Mouse (Mus musculus): ENCODE results near the gene Limch1. TPM values are rescaled to one million over a fixed set of nuclear protein-coding genes. Genes with fewer than 3 reads are reported as not detected.

Limch1 gene
- total RNA-seq, 1 experiment = 7.5 TPM

GRCm38 (mm10) chr5:66802196-66802595 lies 56.6 kb downstream of the Limch1 start:
- H3K4me3 ChIP-seq (ENCODE audit: insufficient read depth in 1 of 2, low read depth in 1 of 2, low read length in 2 of 2, poor library complexity in 1 of 2, severe bottlenecking in 1 of 2) = no peak overlapping the region
- H3K9me3 ChIP-seq (ENCODE audit: control insufficient read depth, insufficient read depth, low read depth, low read length) = no peaks in the 10 kb centered on the region
- no peak overlapping the region for H3K27ac ChIP-seq (ENCODE audit: insufficient read depth, low read depth, low read length, poor library complexity, severe bottlenecking)
- in situ Hi-C loops (cut with MboI; ENCODE audit: low sequenced_read_pairs in 2 of 2, unreplicated experiment in 2 of 2) = no loop called here
- no peak for TF ChIP-seq ZNF384 (IDR thresholded peaks at IDR 0.05; ENCODE audit: low read depth, low read length)
- no peak for TF ChIP-seq ZC3H11A (IDR thresholded peaks at IDR 0.05; ENCODE audit: borderline replicate concordance, low read depth, low read length)
- TF ChIP-seq HCFC1 (IDR thresholded peaks at IDR 0.05; ENCODE audit: borderline replicate concordance, insufficient read depth, low read length) = no peak
- no peak for TF ChIP-seq CHD2 (IDR thresholded peaks at IDR 0.05; ENCODE audit: low read depth, low read length)
- no peak for TF ChIP-seq MAFK (IDR thresholded peaks at IDR 0.05; ENCODE audit: insufficient read depth, low read depth, low read length)
- H3K36me3 ChIP-seq (ENCODE audit: control insufficient read depth, insufficient read depth, low read length, poor library complexity, severe bottlenecking) = no peaks in the 10 kb centered on the region; the same call in 1 of the 2 replicates
- H3K9ac ChIP-seq (ENCODE audit: insufficient read depth, low read depth, low read length, poor library complexity, severe bottlenecking) = no peak overlapping the region
- no peak for DNase-seq (ENCODE audit: low read depth, low spot score)
- no peaks in the 10 kb centered on the region for H3K4me1 ChIP-seq (ENCODE audit: control insufficient read depth in 2 of 2, insufficient read depth in 2 of 2, low read length in 2 of 2, poor library complexity in 1 of 2)

DNA sequence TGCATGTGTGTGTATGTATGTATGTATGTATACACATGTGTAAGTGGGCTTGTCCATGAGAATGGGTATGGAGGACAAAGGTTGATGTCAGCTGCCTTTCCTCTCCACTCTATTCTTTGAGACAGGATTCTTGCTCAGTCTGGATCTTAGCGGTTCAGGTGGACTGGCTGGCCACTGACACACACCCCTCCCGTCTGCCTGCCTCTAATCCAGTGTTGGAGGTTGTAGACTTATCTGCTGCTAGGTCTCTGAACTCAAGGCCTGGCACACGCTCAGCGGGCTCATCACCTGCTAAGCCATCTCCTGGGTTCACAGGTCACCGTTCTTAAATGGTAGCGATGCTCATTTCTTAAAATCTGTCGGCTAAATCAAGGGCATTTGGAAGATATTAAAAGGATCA lies 60.7 kb downstream of the Limch1 start:
- H3K27ac ChIP-seq (ENCODE audit: insufficient read depth, low read depth, low read length, poor library complexity, severe bottlenecking) = no peak overlapping the region
- H3K9ac ChIP-seq (ENCODE audit: insufficient read depth, low read depth, low read length, poor library complexity, severe bottlenecking) = no peak overlapping the region

DNA sequence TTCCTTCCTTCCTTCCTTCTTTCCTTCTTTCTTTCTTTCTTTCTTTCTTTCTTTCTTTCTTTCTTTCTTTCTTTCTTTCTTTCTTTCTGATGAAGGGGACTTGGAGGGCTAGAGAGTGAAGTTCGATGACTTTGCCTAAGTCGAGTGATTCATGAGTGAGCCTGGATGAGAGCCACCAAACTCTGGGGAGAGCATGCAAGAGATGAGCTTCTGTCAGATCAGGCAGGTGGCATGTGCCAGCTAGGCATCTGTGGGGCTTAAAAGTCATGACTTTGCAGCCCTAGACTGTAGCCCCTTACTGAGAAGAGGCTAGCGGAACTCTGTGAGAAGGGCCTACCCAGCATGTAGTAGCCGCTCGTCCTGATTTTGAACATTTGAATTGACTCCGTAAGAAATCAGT lies 62.1 kb downstream of the Limch1 start:
- no peak for DNase-seq (ENCODE audit: low read depth, low spot score)
- Histone ChIP-seq H3K9me3 (ENCODE audit: control insufficient read depth, insufficient read depth, low read depth, low read length) (no peaks in the 10 kb centered on the region), H3K9ac (ENCODE audit: insufficient read depth, low read depth, low read length, poor library complexity, severe bottlenecking) (no peak overlapping the region), H3K36me3 (ENCODE audit: control insufficient read depth, insufficient read depth, low read length, poor library complexity, severe bottlenecking) (no peaks in the 10 kb centered on the region; the same call in 1 of the 2 replicates), H3K4me3 (ENCODE audit: insufficient read depth in 1 of 2, low read depth in 1 of 2, low read length in 2 of 2, poor library complexity in 1 of 2, severe bottlenecking in 1 of 2) (no peak overlapping the region), H3K27ac (ENCODE audit: insufficient read depth, low read depth, low read length, poor library complexity, severe bottlenecking) (no peak overlapping the region), H3K4me1 (ENCODE audit: control insufficient read depth in 2 of 2, insufficient read depth in 2 of 2, low read length in 2 of 2, poor library complexity in 1 of 2) (no peaks in the 10 kb centered on the region)
- in situ Hi-C loops (cut with MboI; ENCODE audit: low sequenced_read_pairs in 2 of 2, unreplicated experiment in 2 of 2) = no loop called here
- TF ChIP-seq ZC3H11A (IDR thresholded peaks at IDR 0.05; ENCODE audit: borderline replicate concordance, low read depth, low read length) = no peak
- TF ChIP-seq ZNF384 (IDR thresholded peaks at IDR 0.05; ENCODE audit: low read depth, low read length) = no peak
- no peak for TF ChIP-seq HCFC1 (IDR thresholded peaks at IDR 0.05; ENCODE audit: borderline replicate concordance, insufficient read depth, low read length)

More for the DNA sequence above, 60.7 kb downstream of the Limch1 start:
- Histone ChIP-seq H3K4me1 (ENCODE audit: control insufficient read depth in 2 of 2, insufficient read depth in 2 of 2, low read length in 2 of 2, poor library complexity in 1 of 2) (no peaks in the 10 kb centered on the region), H3K36me3 (ENCODE audit: control insufficient read depth, insufficient read depth, low read length, poor library complexity, severe bottlenecking) (no peaks in the 10 kb centered on the region; the same call in 1 of the 2 replicates), H3K9me3 (ENCODE audit: control insufficient read depth, insufficient read depth, low read depth, low read length) (no peaks in the 10 kb centered on the region), H3K4me3 (ENCODE audit: insufficient read depth in 1 of 2, low read depth in 1 of 2, low read length in 2 of 2, poor library complexity in 1 of 2, severe bottlenecking in 1 of 2) (no peak overlapping the region)
- no peak for TF ChIP-seq ZC3H11A (IDR thresholded peaks at IDR 0.05; ENCODE audit: borderline replicate concordance, low read depth, low read length)
- no peak for TF ChIP-seq ZNF384 (IDR thresholded peaks at IDR 0.05; ENCODE audit: low read depth, low read length)
- no peak for TF ChIP-seq HCFC1 (IDR thresholded peaks at IDR 0.05; ENCODE audit: borderline replicate concordance, insufficient read depth, low read length)
- TF ChIP-seq CHD2 (IDR thresholded peaks at IDR 0.05; ENCODE audit: low read depth, low read length) = no peak
- no peak for TF ChIP-seq MAFK (IDR thresholded peaks at IDR 0.05; ENCODE audit: insufficient read depth, low read depth, low read length)
- in situ Hi-C loops (cut with MboI; ENCODE audit: low sequenced_read_pairs in 2 of 2, unreplicated experiment in 2 of 2) = no loop called here
- DNase-seq (ENCODE audit: low read depth, low spot score) = no peak

- TF ChIP-seq ZC3H11A (IDR thresholded peaks at IDR 0.05; ENCODE audit: borderline replicate concordance, low read depth, low read length) (no peak), ZNF384 (IDR thresholded peaks at IDR 0.05; ENCODE audit: low read depth, low read length) (no peak), HCFC1 (IDR thresholded peaks at IDR 0.05; ENCODE audit: borderline replicate concordance, insufficient read depth, low read length) (no peak), MAFK (IDR thresholded peaks at IDR 0.05; ENCODE audit: insufficient read depth, low read depth, low read length) (no peak), CHD2 (IDR thresholded peaks at IDR 0.05; ENCODE audit: low read depth, low read length) (no peak)
- H3K36me3 ChIP-seq (ENCODE audit: control insufficient read depth, insufficient read depth, low read length, poor library complexity, severe bottlenecking) = no peaks in the 10 kb centered on the region
- no peak overlapping the region for H3K4me3 ChIP-seq (ENCODE audit: insufficient read depth in 1 of 2, low read depth in 1 of 2, low read length in 2 of 2, poor library complexity in 1 of 2, severe bottlenecking in 1 of 2)
- H3K27ac ChIP-seq (ENCODE audit: insufficient read depth, low read depth, low read length, poor library complexity, severe bottlenecking) = no peak overlapping the region
- in situ Hi-C loops (cut with MboI; ENCODE audit: low sequenced_read_pairs in 2 of 2, unreplicated experiment in 2 of 2) = no loop called here
- no peaks in the 10 kb centered on the region for H3K4me1 ChIP-seq (ENCODE audit: control insufficient read depth in 2 of 2, insufficient read depth in 2 of 2, low read length in 2 of 2, poor library complexity in 1 of 2)
- no peak for DNase-seq (ENCODE audit: low read depth, low spot score)
- H3K9me3 ChIP-seq (ENCODE audit: control insufficient read depth, insufficient read depth, low read depth, low read length) = no peaks in the 10 kb centered on the region
- H3K9ac ChIP-seq (ENCODE audit: insufficient read depth, low read depth, low read length, poor library complexity, severe bottlenecking) = no peak overlapping the region
Observed at GRCm38 (mm10) chr5:66809016-66809570, 63.5 kb downstream of the Limch1 start.

DNA sequence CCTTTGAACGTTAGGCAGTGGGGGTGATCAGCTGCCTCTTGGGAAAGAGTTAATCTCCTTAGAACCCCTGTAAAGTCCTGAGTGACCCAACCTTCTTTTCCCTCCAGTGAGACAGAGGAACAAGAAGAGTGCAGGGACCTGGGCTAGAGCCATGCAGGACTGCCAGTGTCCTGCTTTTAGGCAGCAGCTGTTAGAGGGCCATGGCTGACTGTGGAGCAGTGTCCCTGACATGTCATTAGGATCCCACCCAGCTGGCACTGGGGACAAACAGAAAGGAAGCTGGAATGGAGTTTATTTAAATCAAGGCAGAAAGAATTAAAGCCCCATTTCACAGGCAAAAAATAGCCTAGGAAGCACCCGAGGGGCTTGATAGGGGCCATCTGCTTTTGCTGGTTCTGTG lies 64.8 kb downstream of the Limch1 start:
- Histone ChIP-seq H3K27ac (ENCODE audit: insufficient read depth, low read depth, low read length, poor library complexity, severe bottlenecking) (no peak overlapping the region), H3K9me3 (ENCODE audit: control insufficient read depth, insufficient read depth, low read depth, low read length) (no peaks in the 10 kb centered on the region), H3K36me3 (ENCODE audit: control insufficient read depth, insufficient read depth, low read length, poor library complexity, severe bottlenecking) (no peaks in the 10 kb centered on the region), H3K4me1 (ENCODE audit: control insufficient read depth in 2 of 2, insufficient read depth in 2 of 2, low read length in 2 of 2, poor library complexity in 1 of 2) (no peaks in the 10 kb centered on the region), H3K4me3 (ENCODE audit: insufficient read depth in 1 of 2, low read depth in 1 of 2, low read length in 2 of 2, poor library complexity in 1 of 2, severe bottlenecking in 1 of 2) (no peak overlapping the region), H3K9ac (ENCODE audit: insufficient read depth, low read depth, low read length, poor library complexity, severe bottlenecking) (no peak overlapping the region)
- in situ Hi-C loops (cut with MboI; ENCODE audit: low sequenced_read_pairs in 2 of 2, unreplicated experiment in 2 of 2) = no loop called here
- TF ChIP-seq MAFK (IDR thresholded peaks at IDR 0.05; ENCODE audit: insufficient read depth, low read depth, low read length) = no peak
- no peak for TF ChIP-seq ZC3H11A (IDR thresholded peaks at IDR 0.05; ENCODE audit: borderline replicate concordance, low read depth, low read length)
- TF ChIP-seq HCFC1 (IDR thresholded peaks at IDR 0.05; ENCODE audit: borderline replicate concordance, insufficient read depth, low read length) = no peak
- no peak for TF ChIP-seq ZNF384 (IDR thresholded peaks at IDR 0.05; ENCODE audit: low read depth, low read length)
- TF ChIP-seq CHD2 (IDR thresholded peaks at IDR 0.05; ENCODE audit: low read depth, low read length) = no peak
- no peak for DNase-seq (ENCODE audit: low read depth, low spot score)
